Mouse (Mus musculus) olfactory bulb, adult 2 months (tissue): ENCODE results near the gene Rab25.

ENCODE experiments used
- CTCF ChIP-seq: fragments of 200-500 bp; IDR thresholded peaks from 2 replicates; pipeline ENCODE4 v1.5.1; 2012; ENCODE audit warnings: low read depth, mild to moderate bottlenecking, low read length, moderate library complexity; ENCODE audit not compliant: insufficient read depth
- POLR2A ChIP-seq: fragments of 200-500 bp; IDR thresholded peaks from 2 replicates; pipeline ENCODE4 v1.6.1; 2012; ENCODE audit warnings: mild to moderate bottlenecking, low read depth, low read length, moderate library complexity; ENCODE audit not compliant: insufficient read depth

GRCm38 (mm10) chr3:88520078-88520477 is 28.0 kb downstream of the Rab25 start:
- TF ChIP-seq POLR2A (no peak), CTCF (no peak)
